Mouse (Mus musculus): Measurements from ENCODE around the gene Fam110a. TPM values are rescaled to one million over a fixed set of nuclear protein-coding genes. Genes with fewer than 3 reads are reported as not detected.

The Fam110a gene
- polyA plus RNA-seq, 2 experiments = 5.1 to 6.8 TPM

DNA sequence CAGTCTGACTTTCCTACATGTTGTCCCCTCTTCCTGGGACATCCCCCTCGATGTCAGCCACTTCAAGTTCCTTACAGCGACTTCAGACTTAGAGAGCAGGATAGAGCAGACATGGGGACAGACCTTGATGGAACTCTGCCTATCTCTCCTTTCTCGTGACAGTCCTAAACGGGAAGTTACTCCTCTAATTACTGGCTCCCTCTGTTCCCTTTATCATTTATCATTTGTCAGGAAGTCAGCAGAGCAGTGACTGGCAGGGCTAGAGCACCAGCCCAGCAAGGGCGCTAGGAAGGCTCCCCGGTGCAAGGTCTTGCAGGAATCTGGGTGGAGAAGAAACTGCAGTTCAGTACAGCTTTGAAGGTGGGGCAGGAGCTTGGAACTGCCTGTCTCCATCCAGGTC is 22.5 kb upstream of the Fam110a start:
- H3K4me3 ChIP-seq (ENCODE audit: insufficient read depth in 1 of 2, low read depth in 2 of 2, low read length in 2 of 2) = no peak overlapping the region
- DNase-seq (ENCODE audit: low read depth in 3 of 3, low spot score in 3 of 3) (no peak), ATAC-seq (ENCODE audit: insufficient read depth) (no peak)
- no peak overlapping the region for H3K4me2 ChIP-seq (ENCODE audit: low read depth)
- TF ChIP-seq CTCF (IDR thresholded peaks at IDR 0.05; ENCODE audit: low read depth) (no peak), EP300 (IDR thresholded peaks at IDR 0.05; ENCODE audit: low read depth) (no peak)
- no peaks in the 10 kb centered on the region for H3K36me3 ChIP-seq (replicated peaks; ENCODE audit: control insufficient read depth, insufficient read depth, low read depth)
- H3K4me1 ChIP-seq (replicated peaks; ENCODE audit: control insufficient read depth in 2 of 2, insufficient read depth in 2 of 2, low read length in 1 of 2) = peaks cover 10 to 15% of the 10 kb centered on the region in 2 experiments
- H3K27me3 ChIP-seq (ENCODE audit: control insufficient read depth, insufficient read depth, low read length) = peaks cover 4% of the 10 kb centered on the region; the same call in 1 of the 2 replicates
- no peak overlapping the region for H3K9ac ChIP-seq (replicated peaks)
- WGBS (ENCODE audit: insufficient replicate concordance) = 17% methylated on average over 6 of the region's 6 CpGs
- H3K9me3 ChIP-seq (ENCODE audit: control insufficient read depth, low read length) = no peaks in the 10 kb centered on the region
- no peak overlapping the region for H3K27ac ChIP-seq

DNA sequence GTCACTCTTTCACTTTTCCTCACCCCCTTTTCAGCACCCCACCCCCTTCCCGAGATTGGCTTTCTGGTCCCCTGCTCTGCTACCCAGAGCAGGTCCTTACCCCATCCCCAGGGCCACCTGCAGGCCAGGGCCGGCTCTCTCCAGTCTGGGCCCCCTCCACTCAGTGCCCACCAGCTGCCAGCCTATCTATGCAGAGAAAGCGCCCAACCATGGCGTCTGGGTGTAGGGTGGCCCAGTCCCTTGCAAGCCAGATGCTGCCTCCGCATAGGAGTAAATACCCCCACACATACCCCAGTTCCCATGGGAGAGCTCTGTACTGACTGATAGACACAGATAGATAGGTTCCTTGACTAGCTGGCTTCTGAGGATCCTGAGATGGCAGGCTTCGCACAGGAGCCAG is 20.7 kb upstream of the Fam110a start:
- Histone ChIP-seq H3K4me3 (ENCODE audit: insufficient read depth in 1 of 2, low read depth in 2 of 2, low read length in 2 of 2) (no peak overlapping the region), H3K27ac (no peak overlapping the region), H3K27me3 (ENCODE audit: control insufficient read depth, insufficient read depth, low read length) (peaks cover 4% of the 10 kb centered on the region; the same call in 1 of the 2 replicates), H3K4me2 (ENCODE audit: low read depth) (no peak overlapping the region), H3K36me3 (replicated peaks; ENCODE audit: control insufficient read depth, insufficient read depth, low read depth) (no peaks in the 10 kb centered on the region), H3K4me1 (replicated peaks; ENCODE audit: control insufficient read depth in 2 of 2, insufficient read depth in 2 of 2, low read length in 1 of 2) (peaks cover 15 to 23% of the 10 kb centered on the region in 2 experiments), H3K9me3 (ENCODE audit: control insufficient read depth, low read length) (no peaks in the 10 kb centered on the region), H3K9ac (replicated peaks) (no peak overlapping the region)
- ATAC-seq (ENCODE audit: insufficient read depth) (no peak), DNase-seq (ENCODE audit: low read depth in 3 of 3, low spot score in 3 of 3) (no peak)
- 63% methylated on average over 6 of the region's 6 CpGs for WGBS (ENCODE audit: insufficient replicate concordance)
- TF ChIP-seq EP300 (IDR thresholded peaks at IDR 0.05; ENCODE audit: low read depth) (no peak), CTCF (IDR thresholded peaks at IDR 0.05; ENCODE audit: low read depth) (no peak)

DNA sequence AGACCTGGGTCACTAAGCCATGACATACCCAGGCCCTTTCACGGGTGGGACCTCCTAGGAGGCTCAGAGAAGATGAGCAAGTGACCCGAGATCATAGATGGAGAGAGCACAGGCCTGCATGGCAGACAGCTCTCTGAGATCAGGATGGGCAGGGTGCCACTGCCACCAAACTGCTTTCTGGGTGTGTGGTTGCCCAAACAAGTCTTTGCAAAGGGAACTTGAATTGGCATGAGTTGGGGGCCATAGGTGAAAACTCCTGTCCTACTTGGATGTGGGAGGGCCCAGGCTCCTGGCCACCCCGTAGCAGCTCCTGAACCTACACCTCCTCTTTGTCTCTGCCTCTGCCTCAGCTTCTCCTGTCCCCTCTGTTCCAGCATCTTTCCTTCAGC is 20.3 kb upstream of the Fam110a start:
- H3K27me3 ChIP-seq (ENCODE audit: control insufficient read depth, insufficient read depth, low read length) = peaks cover 4% of the 10 kb centered on the region; the same call in 1 of the 2 replicates
- H3K4me3 ChIP-seq (ENCODE audit: insufficient read depth in 1 of 2, low read depth in 2 of 2, low read length in 2 of 2) = no peak overlapping the region
- peaks cover 15 to 23% of the 10 kb centered on the region in 2 experiments for H3K4me1 ChIP-seq (replicated peaks; ENCODE audit: control insufficient read depth in 2 of 2, insufficient read depth in 2 of 2, low read length in 1 of 2)
- H3K27ac ChIP-seq = no peak overlapping the region
- no peak overlapping the region for H3K4me2 ChIP-seq (ENCODE audit: low read depth)
- WGBS (ENCODE audit: insufficient replicate concordance) = 41% methylated on average over 3 of the region's 3 CpGs
- no peak overlapping the region for H3K9ac ChIP-seq (replicated peaks)
- no peak for DNase-seq (ENCODE audit: low read depth in 3 of 3, low spot score in 3 of 3)
- no peak for ATAC-seq (ENCODE audit: insufficient read depth)
- H3K9me3 ChIP-seq (ENCODE audit: control insufficient read depth, low read length) = no peaks in the 10 kb centered on the region
- TF ChIP-seq EP300 (IDR thresholded peaks at IDR 0.05; ENCODE audit: low read depth) (no peak), CTCF (IDR thresholded peaks at IDR 0.05; ENCODE audit: low read depth) (no peak)
- no peaks in the 10 kb centered on the region for H3K36me3 ChIP-seq (replicated peaks; ENCODE audit: control insufficient read depth, insufficient read depth, low read depth)

DNA sequence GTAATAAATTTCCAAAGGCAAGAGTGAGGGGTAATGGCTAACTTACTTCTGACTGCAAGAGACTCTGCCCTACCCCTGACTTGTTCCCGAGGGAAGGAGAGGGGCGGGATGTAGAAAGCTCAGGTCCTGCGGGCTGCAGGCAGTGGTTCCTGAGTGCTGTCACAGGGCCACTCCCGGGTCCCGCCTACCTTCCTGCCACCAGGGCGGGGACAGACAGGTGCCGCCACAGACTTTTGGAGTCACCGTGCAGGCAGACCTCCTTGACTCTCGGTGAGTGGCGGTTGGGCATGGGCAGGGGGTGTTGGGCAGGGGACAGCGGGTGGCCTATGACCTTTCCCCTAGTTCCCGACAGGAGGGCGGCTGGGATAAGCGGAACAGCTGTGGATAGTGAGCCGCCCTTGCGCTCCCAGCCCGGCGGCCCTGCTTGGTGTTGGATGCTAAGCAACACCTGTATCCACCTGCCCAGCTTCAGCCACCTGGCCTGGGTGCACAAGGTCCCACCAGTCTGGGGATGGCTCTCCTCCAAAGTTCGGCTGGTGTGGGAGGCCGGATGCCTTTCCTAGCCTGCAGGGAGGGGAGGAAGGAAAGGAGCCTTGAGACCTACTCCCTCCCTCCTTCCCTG is 19.8 kb upstream of the Fam110a start:
- Histone ChIP-seq H3K27ac (no peak overlapping the region), H3K4me2 (ENCODE audit: low read depth) (no peak overlapping the region), H3K9ac (replicated peaks) (no peak overlapping the region), H3K36me3 (replicated peaks; ENCODE audit: control insufficient read depth, insufficient read depth, low read depth) (no peaks in the 10 kb centered on the region), H3K4me3 (ENCODE audit: insufficient read depth in 1 of 2, low read depth in 2 of 2, low read length in 2 of 2) (no peak overlapping the region), H3K4me1 (replicated peaks; ENCODE audit: control insufficient read depth in 2 of 2, insufficient read depth in 2 of 2, low read length in 1 of 2) (peaks cover 15 to 26% of the 10 kb centered on the region in 2 experiments), H3K9me3 (ENCODE audit: control insufficient read depth, low read length) (no peaks in the 10 kb centered on the region), H3K27me3 (ENCODE audit: control insufficient read depth, insufficient read depth, low read length) (peaks cover 7% of the 10 kb centered on the region; the same call in 1 of the 2 replicates)
- no peak for ATAC-seq (ENCODE audit: insufficient read depth)
- DNase-seq (ENCODE audit: low read depth in 3 of 3, low spot score in 3 of 3) = no peak
- WGBS (ENCODE audit: insufficient replicate concordance) = 26% methylated on average over 20 of the region's 20 CpGs
- TF ChIP-seq EP300 (IDR thresholded peaks at IDR 0.05; ENCODE audit: low read depth) (no peak), CTCF (IDR thresholded peaks at IDR 0.05; ENCODE audit: low read depth) (no peak)

DNA sequence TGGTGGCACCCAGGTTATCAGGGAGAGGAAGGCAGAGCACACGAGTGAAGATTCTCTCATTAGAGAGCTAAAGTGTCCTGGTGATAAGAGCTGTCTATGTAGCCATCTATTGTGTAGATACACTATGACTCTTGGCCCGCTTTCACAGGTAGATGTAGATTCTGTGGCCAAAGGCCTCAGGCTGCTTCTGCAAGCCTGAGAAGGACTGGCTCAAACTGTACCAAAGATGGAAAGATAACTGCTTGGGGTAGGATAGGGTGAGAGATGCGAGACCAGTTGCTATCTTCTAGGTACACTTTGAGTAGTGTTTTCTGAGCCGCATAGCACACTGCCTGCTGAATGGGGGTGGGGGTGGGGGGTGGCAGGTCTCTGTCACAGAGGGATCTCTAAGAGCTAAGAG is 18.9 kb upstream of the Fam110a start:
- H3K36me3 ChIP-seq (replicated peaks; ENCODE audit: control insufficient read depth, insufficient read depth, low read depth) = no peaks in the 10 kb centered on the region
- peaks cover 15 to 26% of the 10 kb centered on the region in 2 experiments for H3K4me1 ChIP-seq (replicated peaks; ENCODE audit: control insufficient read depth in 2 of 2, insufficient read depth in 2 of 2, low read length in 1 of 2)
- H3K9ac ChIP-seq (replicated peaks) = no peak overlapping the region
- no peak overlapping the region for H3K4me3 ChIP-seq (ENCODE audit: insufficient read depth in 1 of 2, low read depth in 2 of 2, low read length in 2 of 2)
- H3K4me2 ChIP-seq (ENCODE audit: low read depth) = no peak overlapping the region
- ATAC-seq (ENCODE audit: insufficient read depth) = peak; percentile 38; the same call in 1 of the 2 replicates
- H3K27me3 ChIP-seq (ENCODE audit: control insufficient read depth, insufficient read depth, low read length) = peaks cover 7% of the 10 kb centered on the region; the same call in 1 of the 2 replicates
- TF ChIP-seq CTCF (IDR thresholded peaks at IDR 0.05; ENCODE audit: low read depth) = no peak
- TF ChIP-seq EP300 (IDR thresholded peaks at IDR 0.05; ENCODE audit: low read depth) = no peak
- no peaks in the 10 kb centered on the region for H3K9me3 ChIP-seq (ENCODE audit: control insufficient read depth, low read length)
- DNase-seq (ENCODE audit: low read depth in 3 of 3, low spot score in 3 of 3) = no peak
- H3K27ac ChIP-seq = no peak overlapping the region
- WGBS (ENCODE audit: insufficient replicate concordance) = 27% methylated on average over 4 of the region's 4 CpGs

Data from liver, embryonic 14.5 days (tissue).